Mouse (Mus musculus) spleen, postnatal 14 days (tissue): ENCODE data around the gene Olfr1239.

Source experiments
- DNase-seq, 2 experiments: peaks; one replicate each; pipeline ENCODE4 v3.0.0; 2021 to 2022; ENCODE audit warnings: low spot score in 2 of 2

Olfr1239 gene

GRCm38 (mm10) chr2:89420307-89420706 lies at the start of gene Olfr1239:
Gene Olfr1239 (minus strand): TSS chr2:89420407.
- DNase-seq, result no peak

GRCm38 (mm10) chr2:89442900-89443299 lies 22.7 kb upstream of the Olfr1239 start, which contains the start of gene Olfr1240:
Gene Olfr1240 (minus strand): TSS chr2:89443000.
- DNase-seq, result no peak

- no peak for DNase-seq
Observed at GRCm38 (mm10) chr2:89414557-89414956, 5.7 kb downstream of the Olfr1239 start.

- no peak for DNase-seq
Observed at GRCm38 (mm10) chr2:89409576-89409975, 10.6 kb downstream of the Olfr1239 start, which contains the start of gene Olfr1238. Gene Olfr1238 (minus strand): TSS chr2:89409676.

- no peak for DNase-seq
Observed at GRCm38 (mm10) chr2:89400882-89401281, 19.3 kb downstream of the Olfr1239 start.
